Mouse (Mus musculus): ENCODE results near the gene Lnpep. TPM values are rescaled to one million over a fixed set of nuclear protein-coding genes. Genes with fewer than 3 reads are reported as not detected.
A peak's percentile ranks its signal among the peaks of the same experiment; 100 is the strongest.
"Not testable (repeated sequence)": the region's sequence is repeated elsewhere in the genome, so short reads cannot be mapped to it uniquely, and the experiment has no call there.

Gene Lnpep
- polyA plus RNA-seq (2012; ENCODE audit: insufficient read depth, insufficient read length, low replicate concordance, missing spikeins), result 78.2 and 138 TPM in 2 replicates

- H3K4me3 ChIP-seq (ENCODE audit: insufficient read depth, low read depth, low read length), result peak within 1 kb of the TSS; percentile 87
- peaks cover 3% of the 10 kb centered on the region; the same call in 1 of the 2 replicates for H3K4me1 ChIP-seq (ENCODE audit: control insufficient read depth, insufficient read depth, low read length)
- WGBS, result under 1% methylated on average over 44 of the region's 44 CpGs
- peak within 1 kb of the TSS; percentile 99 for H3K27ac ChIP-seq (ENCODE audit: insufficient read depth, low read depth, low read length)
- TF ChIP-seq POLR2A (IDR thresholded peaks at IDR 0.05; ENCODE audit: insufficient read depth, low read depth, low read length) (peak; percentile 50), CTCF (IDR thresholded peaks at IDR 0.05; ENCODE audit: insufficient read depth, low read depth, low read length) (no peak)
Measured at GRCm38 (mm10) chr17:17624957-17625586, at the start of gene Lnpep. Gene Lnpep (minus strand): TSS chr17:17625050.

- H3K27ac ChIP-seq (ENCODE audit: insufficient read depth, low read depth, low read length), result no peak overlapping the region
Measured at GRCm38 (mm10) chr17:17655829-17656176, 31.0 kb upstream of the Lnpep start.

GRCm38 (mm10) chr17:17654997-17655828 lies 30.4 kb upstream of the Lnpep start:
- TF ChIP-seq POLR2A (IDR thresholded peaks at IDR 0.05; ENCODE audit: insufficient read depth, low read depth, low read length), result no peak
- TF ChIP-seq CTCF (IDR thresholded peaks at IDR 0.05; ENCODE audit: insufficient read depth, low read depth, low read length), result no peak
- H3K4me3 ChIP-seq (ENCODE audit: insufficient read depth, low read depth, low read length), result no peak overlapping the region
- H3K27ac ChIP-seq (ENCODE audit: insufficient read depth, low read depth, low read length), result no peak overlapping the region
- 18% methylated on average over 10 of the region's 10 CpGs for WGBS
- H3K4me1 ChIP-seq (ENCODE audit: control insufficient read depth, insufficient read depth, low read length), result no peaks in the 10 kb centered on the region

More at GRCm38 (mm10) chr17:17655829-17656176, 31.0 kb upstream of the Lnpep start:
- Histone ChIP-seq H3K4me1 (ENCODE audit: control insufficient read depth, insufficient read depth, low read length) (no peaks in the 10 kb centered on the region), H3K4me3 (ENCODE audit: insufficient read depth, low read depth, low read length) (no peak overlapping the region)
- 22% methylated on average over 2 of the region's 2 CpGs for WGBS
- TF ChIP-seq CTCF (IDR thresholded peaks at IDR 0.05; ENCODE audit: insufficient read depth, low read depth, low read length) (no peak), POLR2A (IDR thresholded peaks at IDR 0.05; ENCODE audit: insufficient read depth, low read depth, low read length) (no peak)

GRCm38 (mm10) chr17:17652570-17652969 lies 27.7 kb upstream of the Lnpep start:
- H3K4me3 ChIP-seq (ENCODE audit: insufficient read depth, low read depth, low read length), result no peak overlapping the region
- 84% methylated on average over 4 of the region's 4 CpGs for WGBS
- H3K27ac ChIP-seq (ENCODE audit: insufficient read depth, low read depth, low read length), result no peak overlapping the region
- no peaks in the 10 kb centered on the region for H3K4me1 ChIP-seq (ENCODE audit: control insufficient read depth, insufficient read depth, low read length)
- TF ChIP-seq CTCF (IDR thresholded peaks at IDR 0.05; ENCODE audit: insufficient read depth, low read depth, low read length) (no peak), POLR2A (IDR thresholded peaks at IDR 0.05; ENCODE audit: insufficient read depth, low read depth, low read length) (no peak)

DNA sequence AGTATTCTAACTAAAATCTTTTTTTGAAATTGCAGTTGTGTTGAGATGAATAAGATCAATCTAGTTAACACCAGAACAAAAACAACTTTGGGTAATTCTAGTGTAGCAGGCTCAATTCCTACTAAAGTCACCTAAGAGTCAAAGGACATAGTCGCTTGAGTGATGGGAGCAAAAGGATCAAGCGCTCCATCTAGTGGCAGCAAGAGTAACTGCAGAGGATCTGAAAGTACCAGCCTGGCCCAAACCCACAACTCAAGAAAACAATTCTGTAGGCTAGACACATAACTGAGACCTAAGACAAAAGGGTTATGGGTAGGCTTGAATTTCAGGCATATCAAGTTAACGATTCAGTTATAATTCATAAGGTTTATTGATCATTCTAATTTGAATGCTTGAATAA lies 20.9 kb upstream of the Lnpep start:
- WGBS, result 3% methylated on average over 3 of the region's 3 CpGs
- Histone ChIP-seq H3K27ac (ENCODE audit: insufficient read depth, low read depth, low read length) (no peak overlapping the region), H3K4me1 (ENCODE audit: control insufficient read depth, insufficient read depth, low read length) (no peaks in the 10 kb centered on the region), H3K4me3 (ENCODE audit: insufficient read depth, low read depth, low read length) (no peak overlapping the region)
- TF ChIP-seq CTCF (IDR thresholded peaks at IDR 0.05; ENCODE audit: insufficient read depth, low read depth, low read length) (no peak), POLR2A (IDR thresholded peaks at IDR 0.05; ENCODE audit: insufficient read depth, low read depth, low read length) (no peak)

- H3K27ac ChIP-seq (ENCODE audit: insufficient read depth, low read depth, low read length), result no peak overlapping the region
- no peak overlapping the region for H3K4me3 ChIP-seq (ENCODE audit: insufficient read depth, low read depth, low read length)
- whole genome bisulfite sequencing, result 88% methylated on average over 3 of the region's 3 CpGs
- TF ChIP-seq POLR2A (IDR thresholded peaks at IDR 0.05; ENCODE audit: insufficient read depth, low read depth, low read length), result no peak
- TF ChIP-seq CTCF (IDR thresholded peaks at IDR 0.05; ENCODE audit: insufficient read depth, low read depth, low read length), result no peak
- no peaks in the 10 kb centered on the region for H3K4me1 ChIP-seq (ENCODE audit: control insufficient read depth, insufficient read depth, low read length)
Measured at GRCm38 (mm10) chr17:17637387-17637786, 12.5 kb upstream of the Lnpep start.

DNA sequence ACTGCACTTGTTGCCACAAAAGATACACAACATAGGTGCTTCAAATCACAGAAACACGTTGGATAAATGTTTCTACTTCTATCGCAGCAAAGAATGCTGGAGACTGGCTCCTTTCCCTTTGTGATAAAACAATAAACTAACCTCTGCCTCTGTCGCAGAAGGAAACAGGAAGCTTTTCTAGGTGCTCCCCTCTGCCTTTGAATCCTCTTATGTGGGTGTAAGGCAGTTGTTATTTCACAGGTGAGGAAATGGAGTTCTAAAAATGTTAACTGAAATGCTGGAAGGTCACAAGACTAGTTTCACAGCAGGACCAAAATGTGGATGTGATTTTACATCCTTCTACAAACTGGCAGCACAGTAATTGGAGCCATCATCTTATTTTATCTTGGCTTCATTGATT lies 11.3 kb upstream of the Lnpep start:
- no peaks in the 10 kb centered on the region for H3K4me1 ChIP-seq (ENCODE audit: control insufficient read depth, insufficient read depth, low read length)
- WGBS, result 41% methylated on average over 3 of the region's 3 CpGs
- TF ChIP-seq POLR2A (IDR thresholded peaks at IDR 0.05; ENCODE audit: insufficient read depth, low read depth, low read length) (no peak), CTCF (IDR thresholded peaks at IDR 0.05; ENCODE audit: insufficient read depth, low read depth, low read length) (no peak)
- no peak overlapping the region for H3K27ac ChIP-seq (ENCODE audit: insufficient read depth, low read depth, low read length)
- H3K4me3 ChIP-seq (ENCODE audit: insufficient read depth, low read depth, low read length), result no peak overlapping the region

DNA sequence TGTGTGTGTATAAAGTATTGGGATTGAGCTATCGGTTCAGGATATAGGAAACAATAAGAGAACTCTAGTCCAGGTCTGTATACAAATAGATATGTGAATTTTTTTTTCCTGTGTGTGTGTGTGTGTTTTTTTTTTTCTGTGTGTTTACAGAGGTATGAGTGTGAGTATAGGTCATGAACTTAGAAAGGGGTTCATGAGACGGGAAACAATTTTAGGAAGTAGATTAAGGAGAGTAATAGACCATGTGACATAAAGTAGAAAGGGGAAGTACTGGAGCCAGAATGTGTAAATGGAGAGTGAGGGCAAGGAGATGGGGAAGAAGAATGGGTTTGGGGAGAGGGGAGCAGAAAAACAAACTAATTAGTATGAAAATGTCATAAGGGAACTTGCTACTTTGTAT lies 9.2 kb upstream of the Lnpep start:
- TF ChIP-seq POLR2A (IDR thresholded peaks at IDR 0.05; ENCODE audit: insufficient read depth, low read depth, low read length) (no peak), CTCF (IDR thresholded peaks at IDR 0.05; ENCODE audit: insufficient read depth, low read depth, low read length) (no peak)

GRCm38 (mm10) chr17:17631985-17632384 lies 7.1 kb upstream of the Lnpep start:
- Histone ChIP-seq H3K4me1 (ENCODE audit: control insufficient read depth, insufficient read depth, low read length) (no peaks in the 10 kb centered on the region), H3K27ac (ENCODE audit: insufficient read depth, low read depth, low read length) (no peak overlapping the region), H3K4me3 (ENCODE audit: insufficient read depth, low read depth, low read length) (no peak overlapping the region)
- no peak for TF ChIP-seq POLR2A (IDR thresholded peaks at IDR 0.05; ENCODE audit: insufficient read depth, low read depth, low read length)
- no peak for TF ChIP-seq CTCF (IDR thresholded peaks at IDR 0.05; ENCODE audit: insufficient read depth, low read depth, low read length)

More for the DNA sequence above, 9.2 kb upstream of the Lnpep start:
- Histone ChIP-seq H3K27ac (ENCODE audit: insufficient read depth, low read depth, low read length) (no peak overlapping the region), H3K4me3 (ENCODE audit: insufficient read depth, low read depth, low read length) (no peak overlapping the region), H3K4me1 (ENCODE audit: control insufficient read depth, insufficient read depth, low read length) (no peaks in the 10 kb centered on the region)
- 90% methylated on average over 2 of the region's 2 CpGs for WGBS

DNA sequence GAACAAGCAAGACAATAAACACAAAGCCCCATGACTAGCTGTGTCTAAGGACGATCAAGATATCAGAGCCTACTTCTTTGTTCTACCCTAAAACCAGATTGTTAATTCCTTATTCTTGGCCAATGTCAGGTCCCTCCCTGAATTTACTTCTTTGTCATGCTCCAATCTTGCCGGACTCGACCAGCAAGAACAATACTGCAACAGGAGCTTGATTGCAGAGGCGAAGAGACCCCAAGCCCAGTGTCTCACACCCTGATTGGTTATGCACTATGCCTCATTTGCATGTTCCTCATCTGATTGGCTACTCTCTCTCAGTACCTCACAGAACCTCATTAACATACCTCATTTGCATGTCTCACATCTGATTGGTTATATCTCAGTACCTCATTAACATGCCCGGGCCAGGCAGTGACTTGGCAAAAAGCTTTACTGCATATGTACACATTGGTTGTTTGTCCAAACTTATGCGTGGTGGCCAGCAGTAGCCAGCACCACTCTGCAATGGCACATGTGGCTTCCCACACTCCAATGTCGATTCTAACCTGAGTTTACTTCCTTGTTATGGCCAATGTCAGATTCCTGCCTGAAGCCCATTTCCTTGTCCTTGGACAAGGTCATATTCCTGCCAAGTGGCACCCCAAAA lies 3.5 kb upstream of the Lnpep start:
- not testable (repeated sequence) for H3K4me3 ChIP-seq (ENCODE audit: insufficient read depth, low read depth, low read length); H3K4me1 ChIP-seq (ENCODE audit: control insufficient read depth, insufficient read depth, low read length); H3K27ac ChIP-seq (ENCODE audit: insufficient read depth, low read depth, low read length)
- 85% methylated on average over 7 of the region's 7 CpGs for whole genome bisulfite sequencing
